13 mouse cellular contexts compared by ENCODE assay signal in the genomic region with DNA sequence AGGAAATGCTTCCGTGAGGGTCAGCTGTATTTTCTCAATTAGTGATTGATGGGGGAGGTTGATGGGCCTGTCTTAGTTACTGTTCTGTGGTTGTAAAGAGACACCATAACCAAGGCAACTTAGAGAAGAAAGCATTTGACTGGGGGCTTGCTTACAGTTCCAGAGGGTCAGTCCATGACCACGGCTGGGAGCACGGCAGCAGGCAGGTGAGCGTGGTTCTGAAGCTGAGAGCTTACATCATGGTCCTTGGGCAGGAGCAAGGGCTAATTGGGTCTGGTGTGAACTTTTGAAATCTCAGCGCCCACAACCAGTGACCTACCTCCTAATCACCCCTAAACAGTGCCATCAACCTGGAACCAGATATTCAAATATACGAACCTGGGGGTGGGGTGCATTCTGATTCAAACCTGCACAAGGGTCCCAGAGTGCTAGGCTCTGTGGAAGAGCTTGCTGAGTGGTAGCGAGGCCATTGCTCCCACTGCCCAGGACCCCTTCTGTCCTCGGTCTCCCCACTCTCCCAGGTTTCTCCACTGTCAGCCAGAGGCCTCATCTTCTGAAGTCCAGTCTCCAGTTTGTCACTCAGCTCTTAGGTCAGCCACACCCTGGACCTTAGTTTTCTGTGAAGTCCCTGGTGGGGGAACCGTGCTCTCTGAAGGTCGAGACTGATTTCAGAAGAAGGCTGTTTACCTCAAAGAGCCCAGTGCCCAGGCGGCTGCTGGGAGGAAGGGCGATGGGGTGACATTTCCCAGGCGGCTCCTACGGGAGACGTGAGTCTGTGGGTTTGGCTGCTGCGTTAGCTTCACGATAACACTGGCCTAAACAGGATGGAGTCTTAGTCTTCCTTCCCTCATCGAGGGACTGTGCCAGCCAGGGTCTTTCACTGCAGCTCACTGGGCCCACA. TPM values are rescaled to one million over a fixed set of nuclear protein-coding genes. Genes with fewer than 3 reads are reported as not detected.
A peak's percentile ranks its signal among the peaks of the same experiment; 100 is the strongest.
DNase-seq lines count a peak whose midpoint lies in the region; ATAC-seq and TF ChIP-seq lines count a peak whose summit lies in the region.
"Had no signal": no experiment of that assay in that cellular context is flagged by ENCODE, and none has a peak within 500 bp of the region (broad histone marks: within the 10 kb centered on the region; RNA-seq: fewer than 3 reads in every experiment).

No protein-coding gene starts in this region.

- H3K79me2 ChIP-seq in macrophage (ENCODE audit: inconsistent target): peaks cover 8% of the 10 kb centered on the region; the same call in 1 of the 2 replicates

- 0 out of 2 replicates have a peak overlapping the region, but pooled peaks have one; percentile 12 for H3K4me3 ChIP-seq in heart, embryonic 10.5 days
- no peak overlapping the region for H3K4me3 ChIP-seq in lung, embryonic 14.5 days (ENCODE audit: low read depth, low read length)
- no peak overlapping the region for H3K4me3 ChIP-seq in limb, embryonic 10.5 days
- H3K4me3 ChIP-seq in macrophage (ENCODE audit: inconsistent target): peak overlapping the region; percentile 55
- H3K4me3 ChIP-seq in forebrain, embryonic 12.5 days (replicated peaks): no peak overlapping the region

- H3K36me3 ChIP-seq in heart, embryonic 10.5 days: no peaks in the 10 kb centered on the region
- H3K36me3 ChIP-seq in lung, embryonic 14.5 days (ENCODE audit: insufficient read depth): no peaks in the 10 kb centered on the region
- no peaks in the 10 kb centered on the region for H3K36me3 ChIP-seq in limb, embryonic 10.5 days
- H3K36me3 ChIP-seq in macrophage (ENCODE audit: inconsistent target): no peaks in the 10 kb centered on the region
- no peaks in the 10 kb centered on the region for H3K36me3 ChIP-seq in forebrain, embryonic 12.5 days (replicated peaks)
- H3K36me3 ChIP-seq: forebrain, embryonic 15.5 days had no signal

- no peak for DNase-seq in heart, embryonic 10.5 days (ENCODE audit: low spot score)
- DNase-seq in heart, postnatal 4 days: no peak
- DNase-seq in lung, embryonic 14.5 days: no peak
- no peak for DNase-seq in lung, postnatal 10 days
- no peak for DNase-seq in limb, embryonic 10.5 days (ENCODE audit: low spot score)
- no peak for DNase-seq in right cerebral cortex, postnatal 36 days (ENCODE audit: low spot score in 2 of 2)
- DNase-seq: B cell, adult 2 months; gastrocnemius, postnatal 25 days; kidney, postnatal 36 days had no signal

- H3K4me2 ChIP-seq in lung, embryonic 14.5 days: peak overlapping the region; percentile 53; the same call in 1 of the 2 replicates
- H3K4me2 ChIP-seq in forebrain, embryonic 12.5 days: no peak overlapping the region

- no peaks in the 10 kb centered on the region for H3K27me3 ChIP-seq in heart, embryonic 10.5 days (ENCODE audit: insufficient read depth, poor library complexity, severe bottlenecking)
- H3K27me3 ChIP-seq in lung, embryonic 14.5 days (ENCODE audit: insufficient read depth, low read length): no peaks in the 10 kb centered on the region
- no peaks in the 10 kb centered on the region for H3K27me3 ChIP-seq in limb, embryonic 10.5 days (ENCODE audit: low read depth, poor library complexity, severe bottlenecking)
- no peaks in the 10 kb centered on the region for H3K27me3 ChIP-seq in forebrain, embryonic 12.5 days
- H3K27me3 ChIP-seq: forebrain, embryonic 15.5 days had no signal

- no peak overlapping the region for H3K9ac ChIP-seq in lung, embryonic 14.5 days
- no peak overlapping the region for H3K9ac ChIP-seq in forebrain, embryonic 12.5 days
- H3K9ac ChIP-seq: forebrain, embryonic 15.5 days had no signal

- H3K27ac ChIP-seq in heart, embryonic 10.5 days: peak overlapping the region; percentile 79
- peak overlapping the region; percentile 8; the same call in 1 of the 2 replicates for H3K27ac ChIP-seq in lung, embryonic 14.5 days (ENCODE audit: low read depth)
- H3K27ac ChIP-seq in limb, embryonic 10.5 days: peak overlapping the region; percentile 61; the same call in 1 of the 2 replicates
- peak overlapping the region; percentile 82 for H3K27ac ChIP-seq in macrophage
- H3K27ac ChIP-seq in forebrain, embryonic 12.5 days: no peak overlapping the region
- H3K27ac ChIP-seq: forebrain, embryonic 15.5 days had no signal

- no peaks in the 10 kb centered on the region for H3K9me3 ChIP-seq in heart, embryonic 10.5 days
- no peaks in the 10 kb centered on the region for H3K9me3 ChIP-seq in lung, embryonic 14.5 days (ENCODE audit: low read depth, low read length)
- H3K9me3 ChIP-seq in limb, embryonic 10.5 days (replicated peaks): no peaks in the 10 kb centered on the region
- no peaks in the 10 kb centered on the region for H3K9me3 ChIP-seq in forebrain, embryonic 12.5 days
- H3K9me3 ChIP-seq: forebrain, embryonic 15.5 days had no signal

- WGBS in heart, embryonic 10.5 days: 53% methylated on average over 18 of the region's 18 CpGs
- WGBS in lung, embryonic 14.5 days: 58% methylated on average over 18 of the region's 18 CpGs
- 68% methylated on average over 18 of the region's 18 CpGs for WGBS in limb, embryonic 10.5 days
- 20% methylated on average over 17 of the region's 18 CpGs for WGBS in macrophage (ENCODE audit: missing documents)
- 83% methylated on average over 18 of the region's 18 CpGs for WGBS in forebrain, embryonic 12.5 days

- peaks cover 43% of the 10 kb centered on the region for H3K4me1 ChIP-seq in heart, embryonic 10.5 days
- H3K4me1 ChIP-seq in lung, embryonic 14.5 days (ENCODE audit: insufficient read depth): peaks cover 6% of the 10 kb centered on the region; the same call in 1 of the 2 replicates
- peaks cover 47% of the 10 kb centered on the region for H3K4me1 ChIP-seq in limb, embryonic 10.5 days
- H3K4me1 ChIP-seq in forebrain, embryonic 12.5 days: peaks cover 9% of the 10 kb centered on the region

- no peak for TF ChIP-seq CTCF in lung, embryonic 14.5 days (IDR thresholded peaks at IDR 0.05; ENCODE audit: low read depth)

- no peak for ATAC-seq in lung, embryonic 14.5 days (ENCODE audit: insufficient read depth)
- no peak for ATAC-seq in forebrain, embryonic 12.5 days (ENCODE audit: low FRiP score)

RNA-seq across cellular contexts. Expression of a gene that starts 24.2 kb away (rescaled TPM):
- polyA plus RNA-seq in heart, embryonic 10.5 days (2016; fragmentation: Nextera tagmentation; extraction: Ambion mirVana): 0.49 and 1.8 TPM in 2 replicates
- total RNA-seq in heart, postnatal 4 days (2021): 1 to 10 TPM; 4.3 to 4.6 TPM
- polyA plus RNA-seq in lung, embryonic 14.5 days (2014; fragmentation: Nextera tagmentation; extraction: Ambion mirVana): 41.0 and 41.4 TPM in 2 replicates
- 1.8 and 4.1 TPM in 2 replicates for polyA plus RNA-seq in limb, embryonic 10.5 days (2016; fragmentation: Nextera tagmentation; extraction: Ambion mirVana)
- total RNA-seq in macrophage (2018; cell fraction: chromatin; rRNA removed): 1 to 10 TPM in 2 of 26 experiments, under 1 TPM in 11, not detected in 13; 0.35 to 1.2 (median 0.49) TPM
- total RNA-seq in macrophage (2018; cell fraction: cytosol; rRNA removed): not detected
- total RNA-seq in macrophage (2018; cell fraction: nucleus; rRNA removed): 1 to 10 TPM in 1 of 26 experiments, under 1 TPM in 3, not detected in 22; 0.39 to 1.3 (median 0.60) TPM
- polyA plus RNA-seq in macrophage (2018): not detected in 3 replicates
- polyA plus RNA-seq in forebrain, embryonic 12.5 days (2016; fragmentation: Nextera tagmentation; extraction: Ambion mirVana): 0.27 and 0.28 TPM in 2 replicates
- total RNA-seq: megakaryocyte progenitor cell, adult 5-6 weeks had no signal

RNA-seq across cellular contexts. Expression of a gene that starts 33.1 kb away (rescaled TPM):
- polyA plus RNA-seq in heart, embryonic 10.5 days (2016; fragmentation: Nextera tagmentation; extraction: Ambion mirVana): 59.5 and 77.0 TPM in 2 replicates
- total RNA-seq in heart, postnatal 4 days (2021): 10 to 100 TPM; 21.7 to 23.3 TPM
- 59.1 and 64.7 TPM in 2 replicates for polyA plus RNA-seq in lung, embryonic 14.5 days (2014; fragmentation: Nextera tagmentation; extraction: Ambion mirVana)
- polyA plus RNA-seq in limb, embryonic 10.5 days (2016; fragmentation: Nextera tagmentation; extraction: Ambion mirVana): 92.3 and 97.5 TPM in 2 replicates
- 10 to 100 TPM in 15 of 26 experiments, 1 to 10 TPM in 11; 3.2 to 27.1 (median 11.0) TPM for total RNA-seq in macrophage (2018; cell fraction: chromatin; rRNA removed)
- 10 to 100 TPM; 10.5 to 25.7 (median 19.1) TPM for total RNA-seq in macrophage (2018; cell fraction: cytosol; rRNA removed)
- total RNA-seq in macrophage (2018; cell fraction: nucleus; rRNA removed): 10 to 100 TPM in 20 of 26 experiments, 1 to 10 TPM in 6; 6.5 to 19.8 (median 11.5) TPM
- 19.7 to 26.3 TPM (median 22.9 TPM) in 3 replicates for polyA plus RNA-seq in macrophage (2018)
- polyA plus RNA-seq in forebrain, embryonic 12.5 days (2016; fragmentation: Nextera tagmentation; extraction: Ambion mirVana): 61.9 and 63.2 TPM in 2 replicates

RNA-seq across cellular contexts. Expression of a gene that starts 52.8 kb away (rescaled TPM):
- 0.80 and 1.7 TPM in 2 replicates for polyA plus RNA-seq in heart, embryonic 10.5 days (2016; fragmentation: Nextera tagmentation; extraction: Ambion mirVana)
- 10 to 100 TPM; 10.1 to 11.2 TPM for total RNA-seq in heart, postnatal 4 days (2021)
- 1.5 and 2.2 TPM in 2 replicates for polyA plus RNA-seq in lung, embryonic 14.5 days (2014; fragmentation: Nextera tagmentation; extraction: Ambion mirVana)
- polyA plus RNA-seq in limb, embryonic 10.5 days (2016; fragmentation: Nextera tagmentation; extraction: Ambion mirVana): 0.09 and 0.23 TPM in 2 replicates
- total RNA-seq in macrophage (2018; cell fraction: chromatin; rRNA removed): under 1 TPM in 9 of 26 experiments, not detected in 17; 0.13 to 0.46 (median 0.29) TPM
- total RNA-seq in macrophage (2018; cell fraction: cytosol; rRNA removed): under 1 TPM; 0.03 to 0.68 (median 0.29) TPM
- under 1 TPM in 15 of 26 experiments, not detected in 11; 0.10 to 0.79 (median 0.27) TPM for total RNA-seq in macrophage (2018; cell fraction: nucleus; rRNA removed)
- 0.51 to 0.83 TPM (median 0.56 TPM) in 3 replicates for polyA plus RNA-seq in macrophage (2018)
- not detected in 2 replicates for polyA plus RNA-seq in forebrain, embryonic 12.5 days (2016; fragmentation: Nextera tagmentation; extraction: Ambion mirVana)

Comparison
In these comparisons a context has a peak if more than half of its experiments do, and no peak if none do; other contexts are left out.
1. H3K4me3 ChIP-seq: peak in heart, embryonic 10.5 days (single experiment) and macrophage (single experiment); none in lung, embryonic 14.5 days (single experiment), limb, embryonic 10.5 days (single experiment) and forebrain, embryonic 12.5 days (single experiment).